8 mouse cellular contexts compared by ENCODE assay signal in the genomic region with DNA sequence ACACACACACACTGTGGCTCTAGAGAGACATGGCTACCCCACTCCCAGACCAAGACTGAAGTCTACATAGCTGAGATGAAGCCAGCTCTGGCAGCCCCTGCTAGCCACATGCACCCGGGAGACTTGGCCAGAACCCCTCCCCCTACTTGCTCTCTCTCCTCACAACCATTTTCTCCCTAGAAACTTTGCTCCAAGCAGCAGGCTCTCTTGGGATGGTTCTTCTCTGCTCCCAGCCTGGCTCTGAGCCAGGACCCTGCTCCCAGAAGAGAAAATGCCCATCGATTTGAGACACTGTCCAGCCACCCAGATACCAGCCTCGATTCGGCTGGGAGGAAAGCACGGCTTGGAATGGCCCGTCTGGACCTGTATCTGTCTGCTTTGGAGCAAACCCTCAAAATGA. TPM values are rescaled to one million over a fixed set of nuclear protein-coding genes. Genes with fewer than 3 reads are reported as not detected.
DNase-seq lines count a peak whose midpoint lies in the region; ATAC-seq lines count a peak whose summit lies in the region.
"Had no signal": no experiment of that assay in that cellular context is flagged by ENCODE, and none has a peak within 500 bp of the region (broad histone marks: within the 10 kb centered on the region; RNA-seq: fewer than 3 reads in every experiment).

No protein-coding gene starts in this region.

- H3K4me3 ChIP-seq in forebrain, embryonic 14.5 days (ENCODE audit: low read depth, low read length): 0 out of 2 replicates have a peak overlapping the region, but pooled peaks have one; percentile 1
- H3K4me3 ChIP-seq in limb, embryonic 10.5 days: 0 out of 2 replicates have a peak overlapping the region, but pooled peaks have one; percentile 13
- H3K4me3 ChIP-seq: embryonic facial prominence, embryonic 15.5 days had no signal

- H3K4me1 ChIP-seq in forebrain, embryonic 14.5 days (ENCODE audit: control insufficient read depth, insufficient read depth, low read length): peaks cover 59% of the 10 kb centered on the region
- peaks cover 76% of the 10 kb centered on the region for H3K4me1 ChIP-seq in limb, embryonic 10.5 days

- H3K27ac ChIP-seq in forebrain, embryonic 14.5 days (ENCODE audit: low read depth, low read length): peak overlapping the region; percentile 52; the same call in 1 of the 2 replicates
- H3K27ac ChIP-seq in limb, embryonic 10.5 days: peak overlapping the region; percentile 66
- H3K27ac ChIP-seq: embryonic facial prominence, embryonic 15.5 days had no signal

- DNase-seq in left cerebral cortex, postnatal 4 days: peak; percentile 75
- no peak for DNase-seq in left cerebral cortex, adult 18-20 months (ENCODE audit: low spot score in 2 of 2)
- peak; percentile 70 for DNase-seq in forebrain, embryonic 14.5 days (ENCODE audit: low spot score)
- DNase-seq in limb, embryonic 10.5 days (ENCODE audit: low spot score): peak; percentile 45
- peak; percentile 41 for DNase-seq in right cerebral cortex, postnatal 4 days
- DNase-seq in thymus, postnatal 25 days: no peak

- intact Hi-C loops in left cerebral cortex, postnatal 4 days (cut with DNase I): no loop called here

- H3K9me3 ChIP-seq in forebrain, embryonic 14.5 days (replicated peaks; ENCODE audit: control insufficient read depth, low read length): no peaks in the 10 kb centered on the region
- no peaks in the 10 kb centered on the region for H3K9me3 ChIP-seq in limb, embryonic 10.5 days (replicated peaks)
- H3K9me3 ChIP-seq: embryonic facial prominence, embryonic 15.5 days had no signal

- 23% methylated on average over 6 of the region's 6 CpGs for WGBS in forebrain, embryonic 14.5 days
- 28% methylated on average over 6 of the region's 6 CpGs for WGBS in limb, embryonic 10.5 days

- no peak for ATAC-seq in forebrain, embryonic 14.5 days
- ATAC-seq in erythroblast, adult 5-6 weeks (replicated peaks; ENCODE audit: low FRiP score, poor library complexity, severe bottlenecking): no peak

- peaks cover 12% of the 10 kb centered on the region for H3K27me3 ChIP-seq in forebrain, embryonic 14.5 days (replicated peaks; ENCODE audit: control insufficient read depth, insufficient read depth, low read length)
- H3K27me3 ChIP-seq in limb, embryonic 10.5 days (ENCODE audit: low read depth, poor library complexity, severe bottlenecking): peaks cover 56% of the 10 kb centered on the region

- peak overlapping the region; percentile 16 for H3K4me2 ChIP-seq in forebrain, embryonic 14.5 days (ENCODE audit: low read length)
- H3K4me2 ChIP-seq: embryonic facial prominence, embryonic 15.5 days had no signal

- peak overlapping the region; percentile 14; the same call in 1 of the 2 replicates for H3K9ac ChIP-seq in forebrain, embryonic 14.5 days (ENCODE audit: low read length)
- H3K9ac ChIP-seq: embryonic facial prominence, embryonic 15.5 days had no signal

- no peaks in the 10 kb centered on the region for H3K36me3 ChIP-seq in forebrain, embryonic 14.5 days (ENCODE audit: control insufficient read depth, insufficient read depth, low read length)
- peaks cover 15% of the 10 kb centered on the region for H3K36me3 ChIP-seq in limb, embryonic 10.5 days
- H3K36me3 ChIP-seq: embryonic facial prominence, embryonic 15.5 days had no signal

RNA-seq across cellular contexts. Expression of a gene that starts 5.2 kb away (rescaled TPM):
- 10 to 100 TPM; 29.9 to 38.1 TPM for total RNA-seq in left cerebral cortex, postnatal 4 days (2021)
- 10 to 100 TPM; 52.1 to 55.2 TPM for total RNA-seq in left cerebral cortex, adult 18-20 months (2021)
- polyA plus RNA-seq in forebrain, embryonic 14.5 days (2014; fragmentation: Nextera tagmentation; extraction: Ambion mirVana): 17.6 and 20.8 TPM in 2 replicates
- polyA plus RNA-seq in limb, embryonic 10.5 days (2016; fragmentation: Nextera tagmentation; extraction: Ambion mirVana): 11.1 and 13.1 TPM in 2 replicates
- total RNA-seq in erythroblast, adult 5-6 weeks (2015; ENCODE audit: low replicate concordance): not detected in 2 replicates
- 0.17 TPM in 1 of 2 replicates, not detected in the other for total RNA-seq in erythroblast, adult 5-6 weeks (2017; ENCODE audit: low replicate concordance)

RNA-seq across cellular contexts. Expression of a gene that starts 13.6 kb away (rescaled TPM):
- 10 to 100 TPM; 19.4 to 21.5 TPM for total RNA-seq in left cerebral cortex, postnatal 4 days (2021)
- total RNA-seq in left cerebral cortex, adult 18-20 months (2021): 10 to 100 TPM; 19.1 to 20.2 TPM
- 18.8 and 19.1 TPM in 2 replicates for polyA plus RNA-seq in forebrain, embryonic 14.5 days (2014; fragmentation: Nextera tagmentation; extraction: Ambion mirVana)
- polyA plus RNA-seq in limb, embryonic 10.5 days (2016; fragmentation: Nextera tagmentation; extraction: Ambion mirVana): 28.9 and 29.0 TPM in 2 replicates
- total RNA-seq in erythroblast, adult 5-6 weeks (2015; ENCODE audit: low replicate concordance): 2.7 and 7.1 TPM in 2 replicates
- 1.5 and 1.8 TPM in 2 replicates for total RNA-seq in erythroblast, adult 5-6 weeks (2017; ENCODE audit: low replicate concordance)

Comparison
In these comparisons a context has a peak if more than half of its experiments do, and no peak if none do; other contexts are left out.
1. DNase-seq: peak in left cerebral cortex, postnatal 4 days (single experiment), forebrain, embryonic 14.5 days (single experiment), limb, embryonic 10.5 days (single experiment) and right cerebral cortex, postnatal 4 days (single experiment); none in left cerebral cortex, adult 18-20 months (0 of 2) and thymus, postnatal 25 days (single experiment).
2. RNA of a gene that starts 5.2 kb away (total RNA-seq): 52.1 to 55.2 TPM in left cerebral cortex, adult 18-20 months and 29.9 to 38.1 TPM in left cerebral cortex, postnatal 4 days; 0.17 TPM in erythroblast, adult 5-6 weeks; every median in the first group is over 10 times any median in the second.